Mouse (Mus musculus): ENCODE data around the gene Notch2.
A peak's percentile ranks its signal among the peaks of the same experiment; 100 is the strongest.
"Not testable (repeated sequence)": the region's sequence is repeated elsewhere in the genome, so short reads cannot be mapped to it uniquely, and the experiment has no call there.

The Notch2 gene

GRCm38 (mm10) chr3:98098676-98099075 lies 85.3 kb downstream of the Notch2 start:
- DNase-seq (ENCODE audit: low read depth, low spot score), result no peak

DNA sequence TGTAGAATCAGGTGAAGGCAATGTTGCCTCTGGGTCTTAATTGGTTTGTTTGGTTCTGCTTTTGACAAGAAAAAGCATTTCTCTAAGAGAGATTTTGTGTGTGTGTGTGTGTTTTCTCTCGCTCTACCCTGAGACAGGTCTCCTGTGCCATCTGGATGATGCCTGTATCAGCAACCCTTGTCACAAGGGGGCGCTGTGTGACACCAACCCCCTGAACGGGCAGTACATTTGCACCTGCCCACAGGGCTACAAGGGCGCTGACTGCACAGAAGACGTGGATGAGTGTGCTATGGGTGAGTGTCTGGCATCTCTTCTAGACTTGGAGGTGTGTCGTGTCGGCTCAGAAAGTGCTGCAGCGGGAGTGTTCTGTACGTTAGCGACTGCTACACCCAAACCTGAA lies 86.0 kb downstream of the Notch2 start:
- DNase-seq (ENCODE audit: low read depth, low spot score), result peak; percentile 24

- DNase-seq (ENCODE audit: low read depth, low spot score), result no peak
Measured at GRCm38 (mm10) chr3:98101541-98101940, 88.2 kb downstream of the Notch2 start.

DNA sequence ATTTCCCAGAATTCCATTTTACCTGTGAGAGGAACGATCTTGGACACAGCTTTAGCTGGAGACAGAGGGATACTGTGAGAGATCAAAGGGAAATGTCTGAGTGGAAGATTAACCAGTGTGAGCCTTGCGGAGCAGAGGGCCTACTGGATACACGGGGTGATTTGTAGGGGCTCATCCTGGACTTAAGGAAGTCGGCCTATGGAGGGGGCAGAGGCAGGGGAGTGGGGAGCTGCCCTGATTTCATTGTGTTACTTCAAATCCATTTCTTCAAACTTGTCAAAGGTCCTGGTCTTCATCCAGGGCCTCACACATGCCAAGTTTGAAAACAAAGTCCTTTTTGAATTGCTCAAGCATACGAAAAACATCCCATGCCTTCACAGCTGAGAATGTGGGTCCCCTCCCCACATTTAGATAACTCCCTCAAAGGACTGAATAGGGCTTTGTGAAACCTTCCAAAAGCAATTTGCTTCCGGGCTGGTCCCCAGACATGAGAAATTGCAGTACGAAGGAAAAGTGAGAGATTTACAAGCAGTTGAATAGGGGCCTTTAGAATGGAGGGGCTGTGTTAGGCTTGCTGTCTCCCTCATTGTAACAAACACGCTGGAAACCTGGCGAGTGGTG lies 91.6 kb downstream of the Notch2 start:
- no peak for DNase-seq (ENCODE audit: low read depth, low spot score)

- no peak for DNase-seq (ENCODE audit: low read depth, low spot score)
Measured at GRCm38 (mm10) chr3:98105496-98105895, 92.2 kb downstream of the Notch2 start.

- DNase-seq (ENCODE audit: low read depth, low spot score), result no peak
Measured at GRCm38 (mm10) chr3:98106115-98106514, 92.8 kb downstream of the Notch2 start.

DNA sequence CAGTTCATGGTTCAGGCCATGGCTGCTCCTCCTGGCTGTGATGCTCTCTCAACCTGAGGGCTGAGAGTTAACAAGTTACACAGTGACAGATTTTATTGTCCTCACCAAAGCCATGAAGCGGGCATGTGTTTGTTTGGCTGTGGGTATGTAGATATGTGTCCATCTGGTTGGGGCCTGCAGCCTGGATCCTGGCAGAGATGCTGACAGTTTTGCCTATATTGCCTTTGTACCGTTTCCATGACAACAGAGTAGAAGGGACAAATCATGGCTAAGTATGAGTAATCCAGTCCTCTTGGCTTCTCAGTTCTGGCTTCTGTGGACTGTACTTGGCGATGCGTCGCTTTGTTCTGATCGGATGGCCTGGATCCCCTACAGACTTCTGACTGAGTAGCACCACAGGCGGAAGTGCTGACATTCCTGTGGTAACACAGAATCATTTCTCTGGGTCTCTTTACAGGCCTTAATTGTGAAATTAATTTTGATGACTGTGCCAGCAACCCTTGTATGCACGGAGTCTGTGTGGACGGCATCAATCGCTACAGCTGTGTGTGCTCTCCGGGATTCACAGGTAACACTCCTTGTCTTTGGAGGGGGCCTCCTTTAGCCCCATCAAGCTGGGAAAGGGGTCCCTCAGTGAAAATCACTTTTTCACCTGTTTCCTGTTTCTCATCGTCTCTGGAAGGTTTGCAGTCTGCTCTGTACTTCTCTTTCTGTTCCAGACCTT lies 93.4 kb downstream of the Notch2 start:
- no peak for DNase-seq (ENCODE audit: low read depth, low spot score)

DNA sequence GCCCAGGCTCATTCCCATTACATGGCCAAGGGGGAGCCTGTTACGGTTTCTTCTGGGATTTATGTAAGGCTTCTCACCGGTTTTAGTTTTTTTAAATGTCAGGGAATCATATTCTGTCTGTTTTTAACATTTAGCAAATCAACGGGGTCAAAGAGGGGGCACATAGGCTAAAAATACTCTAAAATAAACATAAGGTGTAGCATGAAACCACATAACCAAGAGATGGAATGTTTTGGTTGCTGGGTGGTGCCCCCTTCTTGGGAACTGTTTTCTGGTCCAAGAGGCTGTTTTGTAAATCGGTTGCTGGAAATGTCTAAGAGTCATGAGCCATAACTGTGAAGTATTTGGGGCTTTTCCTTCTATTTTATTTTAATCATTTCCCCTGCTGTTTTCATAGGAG lies 95.1 kb downstream of the Notch2 start:
- no peak for DNase-seq (ENCODE audit: low read depth, low spot score)

- no peak for DNase-seq (ENCODE audit: low read depth, low spot score)
Measured at GRCm38 (mm10) chr3:98108866-98109265, 95.5 kb downstream of the Notch2 start.

GRCm38 (mm10) chr3:98110610-98111009 lies 97.3 kb downstream of the Notch2 start:
- no peak for DNase-seq (ENCODE audit: low read depth, low spot score)

- no peak for DNase-seq (ENCODE audit: low read depth, low spot score)
Measured at GRCm38 (mm10) chr3:98118252-98118651, 104.9 kb downstream of the Notch2 start.

DNA sequence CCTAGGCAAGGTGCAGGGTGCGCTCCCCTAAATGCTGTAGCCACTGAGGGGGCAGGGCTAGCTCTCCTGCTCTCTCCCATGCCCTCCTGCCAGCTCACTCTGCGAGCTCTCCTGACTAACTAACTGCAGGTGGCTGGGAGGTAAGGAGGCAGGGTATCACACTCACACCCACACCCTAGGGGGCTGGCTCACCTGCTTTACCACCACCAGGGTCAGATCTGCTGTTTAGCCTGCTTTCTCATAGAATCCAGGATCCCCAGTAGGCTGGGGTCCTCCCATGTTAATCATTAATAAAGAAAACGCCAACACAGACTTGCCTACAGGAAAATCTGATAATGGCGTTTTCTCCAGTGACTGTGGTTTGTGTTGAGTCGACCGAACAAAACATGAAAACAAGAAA lies 106.0 kb downstream of the Notch2 start:
- no peak for DNase-seq (ENCODE audit: low read depth, low spot score)

DNA sequence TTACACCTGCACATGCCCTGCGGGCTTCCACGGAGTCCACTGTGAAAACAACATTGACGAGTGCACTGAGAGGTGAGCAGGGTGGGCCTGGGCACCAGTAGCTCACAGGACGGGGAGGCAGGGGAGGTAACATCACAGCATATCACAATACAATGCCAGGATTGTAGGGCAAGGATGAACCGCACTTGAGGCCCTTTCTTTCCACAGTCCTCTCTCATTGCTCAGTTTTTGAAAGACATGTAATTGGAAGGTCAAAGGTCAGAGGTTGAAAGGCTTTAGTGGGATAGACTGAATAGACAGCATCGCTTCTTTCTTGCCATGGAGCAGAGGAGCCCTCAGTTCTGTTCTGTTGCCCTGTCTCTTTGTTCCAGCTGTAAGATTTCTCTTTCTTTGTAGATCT lies 107.6 kb downstream of the Notch2 start:
- DNase-seq (ENCODE audit: low read depth, low spot score), result no peak

DNA sequence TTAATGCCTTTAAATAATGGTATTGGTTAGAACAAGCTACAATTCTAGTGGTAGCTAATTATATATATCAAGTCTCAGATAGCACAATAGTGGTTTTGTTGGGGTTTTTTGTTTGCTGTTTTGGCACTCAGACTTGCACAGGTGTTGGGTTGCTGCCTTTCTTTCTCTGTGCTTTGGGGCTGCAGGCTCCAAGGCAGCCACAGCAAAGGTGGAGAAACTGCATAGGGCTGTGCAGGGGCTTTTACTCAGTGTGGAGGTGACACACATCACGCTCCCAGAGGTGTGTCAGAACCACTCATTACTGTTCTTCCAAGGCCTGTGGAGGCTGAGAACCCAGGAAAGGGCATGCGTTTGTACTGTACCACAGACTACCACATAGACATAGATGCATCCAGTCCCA lies 114.4 kb downstream of the Notch2 start:
- no peak for DNase-seq (ENCODE audit: low read depth, low spot score)

DNA sequence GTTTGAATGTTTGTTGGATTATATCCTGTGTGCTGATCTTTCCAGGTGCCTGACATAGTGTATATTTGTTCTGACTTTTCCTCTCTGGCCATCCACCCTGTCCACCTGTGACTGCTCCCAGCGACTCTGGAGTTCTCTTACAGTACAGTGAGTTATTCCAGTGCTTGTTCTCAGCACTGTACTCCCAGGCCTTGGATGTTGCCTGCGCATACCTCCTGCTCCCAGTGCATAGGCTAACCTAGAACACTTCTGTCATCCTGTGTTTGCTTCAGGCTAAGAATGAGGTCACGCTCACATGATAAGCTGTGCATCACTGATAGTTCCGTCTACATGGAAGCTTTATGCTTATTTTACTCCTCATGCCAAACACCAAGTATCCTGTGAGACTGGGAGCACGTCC lies 115.4 kb downstream of the Notch2 start:
- DNase-seq (ENCODE audit: low read depth, low spot score), result no peak

GRCm38 (mm10) chr3:98132140-98132539 lies 118.8 kb downstream of the Notch2 start:
- not testable (repeated sequence) for DNase-seq (ENCODE audit: low read depth, low spot score)

GRCm38 (mm10) chr3:98132636-98133035 lies 119.3 kb downstream of the Notch2 start:
- DNase-seq (ENCODE audit: low read depth, low spot score), result no peak

DNA sequence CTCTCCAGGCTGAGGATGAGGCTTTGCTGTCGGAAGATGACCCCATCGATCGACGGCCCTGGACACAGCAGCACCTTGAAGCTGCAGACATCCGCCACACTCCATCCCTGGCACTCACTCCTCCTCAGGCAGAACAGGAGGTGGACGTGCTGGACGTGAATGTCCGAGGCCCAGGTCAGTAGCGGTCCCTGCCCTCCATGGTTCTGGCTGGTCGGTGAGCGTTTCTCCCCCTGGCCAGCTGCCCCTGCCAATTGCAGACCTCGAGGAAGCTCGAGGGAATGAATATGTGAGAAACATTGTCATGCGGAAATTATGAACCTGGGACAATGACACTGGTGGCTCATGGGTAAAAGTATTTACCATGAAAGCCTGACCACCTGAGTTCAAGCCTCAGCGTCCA lies 128.1 kb downstream of the Notch2 start:
- no peak for DNase-seq (ENCODE audit: low read depth, low spot score)

DNA sequence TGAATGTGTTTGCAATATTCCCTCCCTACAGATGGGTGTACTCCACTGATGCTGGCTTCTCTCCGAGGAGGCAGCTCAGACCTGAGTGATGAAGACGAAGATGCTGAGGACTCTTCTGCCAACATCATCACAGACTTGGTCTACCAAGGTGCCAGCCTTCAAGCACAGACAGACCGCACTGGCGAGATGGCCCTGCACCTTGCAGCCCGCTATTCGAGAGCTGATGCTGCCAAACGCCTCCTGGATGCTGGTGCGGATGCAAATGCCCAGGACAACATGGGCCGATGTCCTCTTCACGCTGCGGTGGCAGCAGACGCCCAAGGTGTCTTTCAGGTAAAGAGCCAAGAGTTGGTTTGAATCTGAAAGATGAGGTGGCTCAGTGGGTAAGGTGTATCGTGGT lies 129.5 kb downstream of the Notch2 start:
- no peak for DNase-seq (ENCODE audit: low read depth, low spot score)

- DNase-seq (ENCODE audit: low read depth, low spot score), result no peak
Measured at GRCm38 (mm10) chr3:98145204-98145603, 131.9 kb downstream of the Notch2 start.

DNA sequence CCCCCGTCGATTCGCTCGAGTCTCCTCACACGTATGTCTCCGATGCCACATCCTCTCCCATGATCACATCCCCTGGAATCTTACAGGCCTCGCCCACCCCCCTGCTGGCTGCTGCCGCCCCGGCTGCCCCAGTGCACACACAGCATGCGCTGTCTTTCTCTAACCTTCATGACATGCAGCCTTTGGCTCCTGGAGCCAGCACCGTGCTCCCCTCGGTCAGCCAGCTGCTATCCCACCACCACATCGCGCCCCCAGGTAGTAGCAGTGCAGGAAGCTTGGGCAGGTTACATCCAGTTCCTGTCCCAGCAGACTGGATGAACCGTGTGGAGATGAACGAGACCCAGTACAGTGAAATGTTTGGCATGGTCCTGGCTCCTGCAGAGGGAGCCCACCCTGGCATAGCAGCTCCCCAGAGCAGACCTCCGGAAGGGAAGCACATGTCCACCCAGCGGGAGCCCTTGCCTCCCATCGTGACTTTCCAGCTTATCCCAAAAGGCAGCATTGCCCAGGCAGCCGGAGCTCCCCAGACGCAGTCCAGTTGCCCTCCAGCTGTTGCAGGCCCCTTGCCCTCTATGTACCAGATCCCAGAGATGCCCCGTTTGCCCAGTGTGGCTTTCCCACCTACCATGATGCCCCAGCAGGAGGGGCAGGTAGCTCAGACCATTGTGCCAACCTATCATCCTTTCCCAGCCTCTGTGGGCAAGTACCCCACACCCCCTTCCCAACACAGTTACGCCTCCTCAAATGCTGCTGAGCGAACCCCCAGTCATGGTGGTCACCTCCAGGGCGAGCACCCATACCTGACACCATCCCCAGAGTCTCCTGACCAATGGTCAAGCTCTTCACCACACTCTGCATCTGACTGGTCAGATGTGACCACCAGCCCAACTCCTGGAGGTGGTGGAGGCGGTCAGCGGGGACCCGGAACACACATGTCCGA lies 133.4 kb downstream of the Notch2 start:
- DNase-seq (ENCODE audit: low read depth, low spot score), result no peak

DNA sequence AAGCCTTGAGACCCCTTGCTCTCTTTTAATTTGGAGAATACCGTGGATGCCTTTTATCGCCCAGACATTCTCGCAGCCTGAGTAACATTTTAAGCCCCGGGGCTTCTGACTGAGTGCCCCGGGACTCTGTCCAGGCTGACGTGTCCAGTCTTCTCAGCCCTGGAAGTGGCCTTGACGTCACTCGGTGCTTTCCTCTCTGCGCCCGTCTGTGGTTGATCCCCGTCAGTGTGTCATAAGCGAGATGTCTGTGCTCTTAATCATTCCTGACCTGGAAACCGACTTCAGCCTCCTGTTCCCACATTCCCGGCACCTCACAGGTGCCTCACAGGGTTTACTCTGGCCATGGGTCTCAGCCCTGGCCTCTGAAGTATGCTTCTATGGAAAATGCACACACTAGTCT lies 134.4 kb downstream of the Notch2 start:
- no peak for DNase-seq (ENCODE audit: low read depth, low spot score)
